Mouse (Mus musculus): ENCODE measurements at regions not wholly inside any gene's neighbourhood (a gene's known extent, or its start where the extent isn't known, plus 50 kb on each side); places are given as distances from the start of the nearest gene placed in this dataset.

- H3K27ac ChIP-seq (ENCODE audit: low read depth): no peak overlapping the region
- 60% methylated on average over 4 of the region's 4 CpGs for WGBS
- no peak overlapping the region for H3K9ac ChIP-seq
- no peaks in the 10 kb centered on the region for H3K36me3 ChIP-seq (ENCODE audit: insufficient read depth)
- no peak for ATAC-seq (ENCODE audit: insufficient read depth)
- no peaks in the 10 kb centered on the region for H3K4me1 ChIP-seq (ENCODE audit: insufficient read depth)
- no peak for TF ChIP-seq CTCF (IDR thresholded peaks at IDR 0.05; ENCODE audit: low read depth)
- no peak overlapping the region for H3K4me3 ChIP-seq (ENCODE audit: low read depth, low read length)
- H3K4me2 ChIP-seq: no peak overlapping the region
- DNase-seq: no peak
- no peaks in the 10 kb centered on the region for H3K9me3 ChIP-seq (ENCODE audit: low read depth, low read length)
- no peaks in the 10 kb centered on the region for H3K27me3 ChIP-seq (ENCODE audit: insufficient read depth, low read length)
Measured at GRCm38 (mm10) chr10:98332682-98333081, 581.5 kb upstream of the Atp2b1 start.

DNA sequence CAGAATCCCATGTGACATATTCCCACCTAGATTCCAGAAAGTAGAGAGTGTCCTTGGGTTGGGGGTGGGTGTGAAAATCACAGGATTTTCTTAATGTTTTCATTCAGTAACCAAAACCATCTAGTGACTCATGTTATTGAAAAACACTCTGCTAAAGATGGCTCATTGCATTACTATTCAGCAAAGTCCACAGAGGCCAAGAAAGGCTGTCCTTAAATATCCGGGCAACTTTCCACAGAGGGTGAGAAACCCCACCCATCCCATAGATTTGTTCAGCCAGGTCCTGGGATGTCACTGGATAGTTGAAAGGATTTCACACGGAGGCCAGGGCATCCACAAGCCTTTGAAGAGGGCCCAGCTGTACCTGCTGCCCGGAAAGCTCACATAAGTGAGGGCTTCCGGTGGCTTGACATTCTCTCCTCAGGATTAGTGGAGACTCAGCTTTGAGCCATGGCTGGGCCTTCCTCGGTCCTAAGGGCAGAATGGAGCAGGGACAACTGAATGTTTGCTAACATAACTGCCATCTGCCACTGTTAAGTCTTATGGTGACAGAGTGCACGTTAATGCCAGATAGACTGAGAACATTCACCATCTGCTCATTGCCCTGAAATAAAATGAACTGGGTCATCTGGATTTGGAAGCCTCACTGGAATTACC, 580.7 kb upstream of the Atp2b1 start:
- no peaks in the 10 kb centered on the region for H3K9me3 ChIP-seq (ENCODE audit: low read depth, low read length)
- H3K4me3 ChIP-seq (ENCODE audit: low read depth, low read length): no peak overlapping the region
- H3K4me1 ChIP-seq (ENCODE audit: insufficient read depth): no peaks in the 10 kb centered on the region
- ATAC-seq (ENCODE audit: insufficient read depth) (no peak), DNase-seq (no peak)
- 64% methylated on average over 6 of the region's 6 CpGs for WGBS
- no peaks in the 10 kb centered on the region for H3K36me3 ChIP-seq (ENCODE audit: insufficient read depth)
- TF ChIP-seq CTCF (IDR thresholded peaks at IDR 0.05; ENCODE audit: low read depth): no peak
- H3K9ac ChIP-seq: no peak overlapping the region
- no peaks in the 10 kb centered on the region for H3K27me3 ChIP-seq (ENCODE audit: insufficient read depth, low read length)
- no peak overlapping the region for H3K4me2 ChIP-seq
- H3K27ac ChIP-seq (ENCODE audit: low read depth): no peak overlapping the region

- Histone ChIP-seq H3K4me3 (ENCODE audit: low read depth, low read length) (no peak overlapping the region), H3K27ac (ENCODE audit: low read depth) (no peak overlapping the region), H3K9me3 (ENCODE audit: low read depth, low read length) (no peaks in the 10 kb centered on the region), H3K9ac (no peak overlapping the region), H3K27me3 (ENCODE audit: insufficient read depth, low read length) (no peaks in the 10 kb centered on the region), H3K4me1 (ENCODE audit: insufficient read depth) (no peaks in the 10 kb centered on the region), H3K4me2 (no peak overlapping the region), H3K36me3 (ENCODE audit: insufficient read depth) (no peaks in the 10 kb centered on the region)
- no peak for ATAC-seq (ENCODE audit: insufficient read depth)
- 83% methylated on average over 5 of the region's 5 CpGs for WGBS
- TF ChIP-seq CTCF (IDR thresholded peaks at IDR 0.05; ENCODE audit: low read depth): no peak
- DNase-seq: no peak
Measured at GRCm38 (mm10) chr10:98343827-98344226, 570.4 kb upstream of the Atp2b1 start.

DNA sequence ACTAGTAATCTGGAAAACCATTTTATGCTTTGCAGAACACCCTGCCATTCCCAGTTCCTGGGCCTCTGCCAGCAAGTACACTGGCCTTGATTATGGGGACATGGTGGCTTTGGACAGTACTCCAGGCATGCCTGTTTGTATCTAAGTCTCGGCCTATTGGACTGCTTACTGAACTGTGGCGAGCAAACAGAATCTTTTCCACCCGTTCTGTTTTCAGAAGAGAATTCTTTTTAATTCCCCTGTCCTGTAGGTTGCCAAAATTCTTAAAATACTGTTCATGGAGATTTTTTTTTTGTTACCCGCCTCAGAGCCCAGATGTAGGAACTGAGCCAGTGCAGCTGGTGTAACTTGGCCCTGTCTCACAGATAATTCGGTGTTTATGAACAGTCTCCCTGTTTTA, 564.7 kb upstream of the Atp2b1 start:
- peak; percentile 84 for DNase-seq

GRCm38 (mm10) chr10:98350318-98350926, 563.8 kb upstream of the Atp2b1 start:
- Histone ChIP-seq H3K9ac (no peak overlapping the region), H3K4me1 (ENCODE audit: insufficient read depth) (0 out of 2 replicates have a peak, but pooled peaks cover 7% of the 10 kb centered on the region), H3K9me3 (ENCODE audit: low read depth, low read length) (no peaks in the 10 kb centered on the region), H3K4me2 (no peak overlapping the region), H3K36me3 (ENCODE audit: insufficient read depth) (no peaks in the 10 kb centered on the region), H3K27me3 (ENCODE audit: insufficient read depth, low read length) (no peaks in the 10 kb centered on the region), H3K27ac (ENCODE audit: low read depth) (peak overlapping the region; percentile 84; the same call in 1 of the 2 replicates), H3K4me3 (ENCODE audit: low read depth, low read length) (no peak overlapping the region)
- DNase-seq (no peak), ATAC-seq (ENCODE audit: insufficient read depth) (no peak)
- WGBS: 86% methylated on average over 6 of the region's 6 CpGs
- no peak for TF ChIP-seq CTCF (IDR thresholded peaks at IDR 0.05; ENCODE audit: low read depth)

More for the DNA sequence above, 564.7 kb upstream of the Atp2b1 start:
- Histone ChIP-seq H3K9ac (no peak overlapping the region), H3K9me3 (ENCODE audit: low read depth, low read length) (no peaks in the 10 kb centered on the region), H3K4me3 (ENCODE audit: low read depth, low read length) (no peak overlapping the region), H3K4me2 (0 out of 2 replicates have a peak overlapping the region, but pooled peaks have one; percentile 7), H3K27ac (ENCODE audit: low read depth) (peak overlapping the region; percentile 84), H3K27me3 (ENCODE audit: insufficient read depth, low read length) (no peaks in the 10 kb centered on the region), H3K4me1 (ENCODE audit: insufficient read depth) (0 out of 2 replicates have a peak, but pooled peaks cover 7% of the 10 kb centered on the region), H3K36me3 (ENCODE audit: insufficient read depth) (no peaks in the 10 kb centered on the region)
- ATAC-seq (ENCODE audit: insufficient read depth): peak; percentile 85
- TF ChIP-seq CTCF (IDR thresholded peaks at IDR 0.05; ENCODE audit: low read depth): no peak
- 34% methylated on average over 5 of the region's 5 CpGs for WGBS

- WGBS: 42% methylated on average over 2 of the region's 2 CpGs
- Histone ChIP-seq H3K9me3 (ENCODE audit: low read depth, low read length) (no peaks in the 10 kb centered on the region), H3K9ac (no peak overlapping the region), H3K27me3 (ENCODE audit: insufficient read depth, low read length) (no peaks in the 10 kb centered on the region), H3K27ac (ENCODE audit: low read depth) (no peak overlapping the region), H3K4me2 (no peak overlapping the region), H3K4me1 (ENCODE audit: insufficient read depth) (0 out of 2 replicates have a peak, but pooled peaks cover 7% of the 10 kb centered on the region), H3K4me3 (ENCODE audit: low read depth, low read length) (no peak overlapping the region), H3K36me3 (ENCODE audit: insufficient read depth) (no peaks in the 10 kb centered on the region)
- no peak for TF ChIP-seq CTCF (IDR thresholded peaks at IDR 0.05; ENCODE audit: low read depth)
- DNase-seq (peak; percentile 65), ATAC-seq (ENCODE audit: insufficient read depth) (no peak)
Measured at GRCm38 (mm10) chr10:98352061-98352460, 562.1 kb upstream of the Atp2b1 start.

DNA sequence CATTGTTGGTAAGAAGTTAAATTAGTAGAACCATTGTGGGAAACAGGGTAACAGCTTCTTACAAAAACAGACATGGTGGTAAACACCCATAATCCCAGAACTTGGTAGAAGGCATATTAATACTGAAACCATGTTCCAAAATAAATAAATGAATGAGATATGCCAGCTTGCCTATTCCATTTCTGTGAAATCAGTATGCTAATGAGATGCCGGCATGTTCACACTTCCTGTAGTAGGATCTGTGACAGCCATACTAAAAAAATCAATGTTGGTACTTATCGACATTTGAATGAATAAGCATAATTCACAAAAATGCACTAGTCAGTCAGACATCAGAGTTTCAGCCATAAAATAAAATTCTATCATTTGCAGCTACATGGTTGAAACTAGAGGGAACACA, 559.7 kb upstream of the Atp2b1 start:
- Histone ChIP-seq H3K27me3 (ENCODE audit: insufficient read depth, low read length) (no peaks in the 10 kb centered on the region), H3K4me1 (ENCODE audit: insufficient read depth) (0 out of 2 replicates have a peak, but pooled peaks cover 2% of the 10 kb centered on the region), H3K9me3 (ENCODE audit: low read depth, low read length) (no peaks in the 10 kb centered on the region), H3K36me3 (ENCODE audit: insufficient read depth) (no peaks in the 10 kb centered on the region), H3K4me2 (no peak overlapping the region), H3K4me3 (ENCODE audit: low read depth, low read length) (no peak overlapping the region), H3K27ac (ENCODE audit: low read depth) (no peak overlapping the region), H3K9ac (no peak overlapping the region)
- TF ChIP-seq CTCF (IDR thresholded peaks at IDR 0.05; ENCODE audit: low read depth): no peak
- WGBS: 96% methylated on average over 2 of the region's 2 CpGs
- DNase-seq (no peak), ATAC-seq (ENCODE audit: insufficient read depth) (no peak)
